Mouse (Mus musculus): ENCODE results near the gene Syt5.

DNA sequence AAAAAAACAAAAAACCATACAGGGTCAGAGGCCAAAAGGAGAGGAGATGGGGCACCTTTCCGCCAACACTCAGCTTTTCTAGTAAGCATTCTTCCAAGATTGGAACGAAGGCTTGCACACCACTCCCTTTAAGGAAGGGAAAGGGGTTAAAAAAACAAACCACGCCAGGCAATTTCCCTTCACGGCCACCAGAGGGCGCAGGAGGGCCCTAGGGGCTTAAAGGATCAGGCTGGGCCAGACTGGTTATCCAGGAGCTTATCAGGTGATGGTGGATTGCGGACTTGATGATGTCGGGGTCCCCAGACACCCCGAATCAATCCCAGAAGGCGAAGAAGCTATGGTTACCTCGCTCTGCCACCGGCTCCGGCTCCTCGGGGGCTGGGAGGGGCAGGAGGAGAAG lies 34.1 kb downstream of the Syt5 start:
- no peak for TF ChIP-seq POLR2A (IDR thresholded peaks at IDR 0.05; ENCODE audit: control insufficient read depth in 1 of 2, insufficient read depth in 1 of 2, low read depth in 1 of 2, low read length in 2 of 2, poor library complexity in 1 of 2)
- no peak for TF ChIP-seq TCF12 (IDR thresholded peaks at IDR 0.05; ENCODE audit: low read depth, low read length)
- peak; percentile 79 to 97 (median 92) for TF ChIP-seq CTCF (IDR thresholded peaks at IDR 0.05 in 2 of 3, conservative IDR thresholded peaks at IDR 0.05 in 1 of 3; ENCODE audit: control insufficient read depth in 1 of 3, insufficient read depth in 1 of 3, low read depth in 2 of 3, low read length in 3 of 3, poor library complexity in 1 of 3, severe bottlenecking in 1 of 3)
- TF ChIP-seq MAZ (IDR thresholded peaks at IDR 0.05; ENCODE audit: low read depth, low read length), result no peak
- TF ChIP-seq EP300 (IDR thresholded peaks at IDR 0.05; ENCODE audit: low read depth in 1 of 2, low read length in 2 of 2), result no peak
- no peak for TF ChIP-seq NRF1 (IDR thresholded peaks at IDR 0.05; ENCODE audit: insufficient read depth, low read depth, low read length, poor library complexity, severe bottlenecking)
- no peak for TF ChIP-seq CHD2 (IDR thresholded peaks at IDR 0.05; ENCODE audit: low read length)
